Mouse (Mus musculus) large intestine, adult 2 months (tissue): ENCODE data around the gene Gm7876. TPM values are rescaled to one million over a fixed set of nuclear protein-coding genes. Genes with fewer than 3 reads are reported as not detected.
"Not testable (repeated sequence)": the region's sequence is repeated elsewhere in the genome, so short reads cannot be mapped to it uniquely, and the experiment has no call there.

ENCODE experiments used
- DNase-seq: peaks from one replicate; pipeline ENCODE4 v3.0.0-alpha.2; 2012; ENCODE audit warnings: low read depth, low spot score
- WGBS: fragments of 180-500 bp; shearing (Covaris S2); methylation state at CpG from one replicate; pipeline ENCODE4 v1.1.7; 2018; 5-methylcytosine and 5-hydroxymethylcytosine counted together
- polyA plus RNA-seq: library from polyadenylated mRNA; depleted of rRNA; stranded (reverse); fragments of >200 nt; gene quantifications from 2 replicates; pipeline ENCODE4 v1.2.3, GENCODE M21; 2012; rRNA removed

Gene Gm7876
- polyA plus RNA-seq: not detected in 2 replicates

- DNase-seq: not testable (repeated sequence)
- WGBS: 82% methylated on average over 1 of the region's 2 CpGs
Observed at GRCm38 (mm10) chr14:4708938-4709337, at the start of gene Gm7876. Gene Gm7876 (plus strand): TSS chr14:4709238.

DNA sequence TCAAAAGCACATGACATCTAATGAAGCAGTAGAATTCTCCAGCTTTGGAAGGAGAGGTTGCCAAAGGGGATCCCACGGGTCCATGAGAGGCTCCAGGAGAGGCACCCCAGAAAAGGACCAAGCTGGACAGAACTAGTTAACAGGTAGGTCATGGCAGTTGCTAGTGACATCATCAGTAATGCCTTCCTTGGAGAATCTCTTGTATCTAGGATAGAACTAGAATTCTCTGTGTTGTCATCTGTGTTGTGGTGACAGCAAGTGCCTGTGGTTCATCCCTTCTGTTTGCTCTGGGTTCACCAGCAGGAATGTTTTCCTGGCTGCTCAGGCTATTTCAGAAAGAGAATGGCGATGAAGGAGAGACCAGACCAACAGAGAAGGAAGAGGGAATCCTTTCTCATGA is 45.1 kb upstream of the Gm7876 start, which contains the start of gene Gm3239:
Gm3239 (plus strand) TSS at position 301 of the 400 bp plus-strand sequence.
- DNase-seq: not testable (repeated sequence)
- no CpG with 5 or more reads among the region's 2 CpGs for WGBS

DNA sequence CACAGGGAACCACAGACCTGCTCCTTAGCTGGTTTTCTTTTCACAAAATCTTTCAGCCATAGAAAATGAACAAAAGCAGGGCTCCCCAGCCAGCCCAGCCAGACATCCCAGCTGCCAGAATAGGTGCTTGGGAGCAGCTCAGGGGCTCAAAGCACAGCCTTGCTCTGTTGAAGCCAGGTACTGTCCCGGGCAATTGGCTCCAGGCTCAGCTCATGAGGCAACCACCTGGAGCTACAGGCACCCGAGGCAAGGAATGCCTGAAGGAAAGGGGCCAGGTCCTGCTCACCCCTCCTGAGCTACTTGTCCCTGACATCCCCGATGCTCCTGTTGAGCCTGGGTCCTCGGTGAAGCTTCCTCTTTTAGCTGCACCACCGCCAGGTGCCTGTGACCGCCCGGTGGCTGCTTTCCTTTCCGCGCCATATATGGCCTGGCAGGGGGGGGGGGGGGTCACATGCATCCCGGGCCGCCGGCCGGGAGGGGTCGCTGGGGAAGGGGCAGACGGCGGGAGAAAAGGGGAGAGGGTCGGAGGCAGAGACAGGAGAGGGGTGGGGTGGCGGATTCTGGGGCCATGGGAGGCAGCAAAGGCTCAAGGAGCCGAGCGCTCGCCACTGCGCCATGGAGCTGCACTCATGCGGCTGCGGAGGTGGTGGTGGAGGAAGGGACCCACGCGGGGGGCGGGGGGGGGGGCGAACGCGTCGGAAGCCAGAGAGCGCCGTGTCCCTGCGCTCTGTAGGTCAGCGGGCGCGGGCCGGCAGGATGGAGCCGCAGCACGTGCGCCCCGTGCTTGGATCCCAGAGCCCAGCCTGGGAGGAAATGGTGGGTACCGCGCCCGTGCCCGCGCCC is 17.2 kb downstream of the Gm7876 start, which contains the start of gene Gm3252:
Gm3252 (plus strand) TSS at position 738 of the 843 bp plus-strand sequence.
- not testable (repeated sequence) for DNase-seq
- 6% methylated on average over 16 of the region's 47 CpGs for WGBS

Other genes starting within 250 kb of the Gm7876 start
- gene Gm3182, start 227.5 kb upstream of the Gm7876 start, polyA plus RNA-seq: not detected in 2 replicates
- not detected in 2 replicates for gene Gm3047, start 153.8 kb upstream of the Gm7876 start, polyA plus RNA-seq
- gene Gm8159, start 76.9 kb upstream of the Gm7876 start, polyA plus RNA-seq: not detected in 2 replicates
- 0.07 TPM in 1 of 2 replicates, not detected in the other for gene Gm3239, start 45.0 kb upstream of the Gm7876 start, polyA plus RNA-seq
- 1.1 TPM in 1 of 2 replicates, not detected in the other for gene Gm3252, start 17.5 kb downstream of the Gm7876 start, polyA plus RNA-seq
- gene Gm9602, start 67.1 kb downstream of the Gm7876 start, polyA plus RNA-seq: not detected in 2 replicates
- not detected in 2 replicates for gene Gm3269, start 128.9 kb downstream of the Gm7876 start, polyA plus RNA-seq
- not detected in 2 replicates for gene Gm3264, start 146.3 kb downstream of the Gm7876 start, polyA plus RNA-seq
- not detected in 2 replicates for gene Gm3278, start 183.2 kb downstream of the Gm7876 start, polyA plus RNA-seq